Mouse (Mus musculus) heart, embryonic 12.5 days (tissue): ENCODE measurements around the gene Gpatch3. TPM values are rescaled to one million over a fixed set of nuclear protein-coding genes. Genes with fewer than 3 reads are reported as not detected.
A peak's percentile ranks its signal among the peaks of the same experiment; 100 is the strongest.

Source experiments
- ATAC-seq: fragments of 200-750 bp; cut with Nextera tagmentation; 2 replicates; pipeline ENCODE4 v1.8.0; 2017; ENCODE audit warnings: moderate TSS enrichment, moderate library complexity; ENCODE audit not compliant: insufficient number of reproducible peaks, low FRiP score
- H3K27ac ChIP-seq: fragments of 300-500 bp; sonication (generic); 2 replicates; pipeline ENCODE4 v1.5.1; 2016; ENCODE audit warnings: mild to moderate bottlenecking, moderate library complexity; ENCODE audit not compliant: poor library complexity, severe bottlenecking
- H3K27me3 ChIP-seq: fragments of 300-500 bp; sonication (generic); replicated peaks from 2 replicates; pipeline ENCODE4 v1.6.1; 2016; ENCODE audit warnings: mild to moderate bottlenecking, moderate library complexity
- H3K36me3 ChIP-seq: fragments of 300-500 bp; sonication (generic); 2 replicates; pipeline ENCODE4 v1.6.1; 2016; ENCODE audit warnings: mild to moderate bottlenecking, moderate library complexity
- H3K4me1 ChIP-seq: fragments of 300-500 bp; sonication (generic); replicated peaks from 2 replicates; pipeline ENCODE4 v1.6.1; 2016; ENCODE audit warnings: mild to moderate bottlenecking
- H3K4me2 ChIP-seq: fragments of 300-500 bp; sonication (generic); 2 replicates; pipeline ENCODE4 v1.6.1; 2016; ENCODE audit warnings: mild to moderate bottlenecking, moderate library complexity
- H3K4me3 ChIP-seq: fragments of 300-500 bp; sonication (generic); 2 replicates; pipeline ENCODE4 v1.5.1; 2016; ENCODE audit warnings: mild to moderate bottlenecking
- H3K9ac ChIP-seq: fragments of 300-500 bp; sonication (generic); 2 replicates; pipeline ENCODE4 v1.6.1; 2016; ENCODE audit warnings: mild to moderate bottlenecking, moderate library complexity
- H3K9me3 ChIP-seq: fragments of 300-500 bp; sonication (generic); replicated peaks from 2 replicates; pipeline ENCODE4 v1.6.1; 2016; ENCODE audit warnings: mild to moderate bottlenecking, moderate library complexity
- WGBS: fragments of 180-500 bp; shearing (Covaris S2); methylation state at CpG from one replicate; pipeline ENCODE4 v1.1.7; 2016; 5-methylcytosine and 5-hydroxymethylcytosine counted together
- polyA plus RNA-seq: library from polyadenylated mRNA; unstranded; fragments of >200 nt; fragmentation: Nextera tagmentation; extraction: Ambion mirVana; gene quantifications from 2 replicates; pipeline ENCODE4 v1.2.1, GENCODE M21; 2016

Gpatch3 gene
- polyA plus RNA-seq = 6.0 and 6.9 TPM in 2 replicates

DNA sequence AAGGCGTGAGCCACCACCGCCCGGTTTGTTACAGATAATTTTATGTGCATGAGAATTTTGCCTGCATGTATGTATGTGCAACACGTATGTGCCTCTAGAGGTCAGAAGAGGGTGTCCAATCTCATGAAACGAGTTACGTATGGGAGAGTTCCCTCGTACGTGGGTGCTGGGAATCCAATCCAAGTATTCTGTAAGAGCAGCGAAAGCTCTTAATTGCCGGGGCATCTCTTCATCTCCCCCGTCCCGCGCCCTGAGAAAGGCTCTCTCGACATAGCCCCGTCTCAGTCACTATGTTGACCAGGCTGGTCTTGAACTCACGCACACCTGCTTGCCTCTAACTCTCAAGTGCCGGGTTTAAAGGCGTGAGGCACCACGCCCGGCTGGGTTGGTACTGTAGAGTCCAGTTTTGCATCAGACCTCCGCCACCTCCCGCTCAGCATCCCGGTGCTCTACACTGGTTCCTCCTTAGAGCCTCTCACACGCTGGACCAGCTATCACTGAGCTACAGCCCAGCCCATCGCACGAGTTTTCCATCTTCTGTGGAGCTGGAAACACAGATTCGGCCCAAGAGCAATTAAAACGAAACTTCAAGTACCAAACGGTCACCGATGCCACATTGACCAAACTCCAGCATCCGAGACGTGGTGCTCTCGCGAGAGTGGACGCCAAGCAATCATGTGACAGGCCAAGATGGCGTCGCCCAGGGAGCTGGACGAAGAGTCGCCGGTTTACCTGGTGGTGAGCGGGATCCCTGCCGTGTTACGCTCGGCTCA lies at the start of gene Gpatch3:
Gene Gpatch3, plus strand, starts transcription at position 676 of the 773 bp plus-strand sequence.
- H3K4me3 ChIP-seq = peak within 1 kb of the TSS; percentile 69
- peaks cover 16% of the 10 kb centered on the region for H3K36me3 ChIP-seq
- H3K27me3 ChIP-seq = no peaks in the 10 kb centered on the region
- H3K4me1 ChIP-seq = peaks cover 9% of the 10 kb centered on the region; the same call in 1 of the 2 replicates
- H3K27ac ChIP-seq = peak within 1 kb of the TSS; percentile 49
- no peaks in the 10 kb centered on the region for H3K9me3 ChIP-seq
- H3K9ac ChIP-seq = peak within 1 kb of the TSS; percentile 81
- peak within 1 kb of the TSS; percentile 92 for H3K4me2 ChIP-seq
- 6% methylated on average over 44 of the region's 44 CpGs for WGBS
- peak; percentile 91 for ATAC-seq

- Histone ChIP-seq H3K27me3 (no peaks in the 10 kb centered on the region), H3K27ac (no peak overlapping the region), H3K4me3 (no peak overlapping the region), H3K9ac (0 out of 2 replicates have a peak overlapping the region, but pooled peaks have one; percentile 5), H3K4me1 (0 out of 2 replicates have a peak, but pooled peaks cover 5% of the 10 kb centered on the region), H3K9me3 (no peaks in the 10 kb centered on the region; the same call in 1 of the 2 replicates), H3K36me3 (peaks cover 49% of the 10 kb centered on the region), H3K4me2 (no peak overlapping the region)
- no peak for ATAC-seq
- WGBS = 64% methylated on average over 16 of the region's 16 CpGs
Measured at GRCm38 (mm10) chr4:133527788-133528187, 46.8 kb upstream of the Gpatch3 start.

- no peak for ATAC-seq
- Histone ChIP-seq H3K27me3 (no peaks in the 10 kb centered on the region), H3K9me3 (no peaks in the 10 kb centered on the region), H3K4me1 (0 out of 2 replicates have a peak, but pooled peaks cover 4% of the 10 kb centered on the region), H3K27ac (no peak overlapping the region), H3K36me3 (peaks cover 98% of the 10 kb centered on the region), H3K9ac (no peak overlapping the region), H3K4me3 (no peak overlapping the region), H3K4me2 (no peak overlapping the region)
- 83% methylated on average over 3 of the region's 3 CpGs for WGBS
Measured at GRCm38 (mm10) chr4:133532777-133533176, 41.8 kb upstream of the Gpatch3 start.

- Histone ChIP-seq H3K9me3 (no peaks in the 10 kb centered on the region), H3K4me2 (no peak overlapping the region), H3K27me3 (no peaks in the 10 kb centered on the region), H3K27ac (no peak overlapping the region), H3K9ac (no peak overlapping the region), H3K36me3 (peaks cover 99% of the 10 kb centered on the region), H3K4me1 (no peaks in the 10 kb centered on the region), H3K4me3 (no peak overlapping the region)
- WGBS = 80% methylated on average over 3 of the region's 3 CpGs
- ATAC-seq = no peak
Measured at GRCm38 (mm10) chr4:133536081-133536480, 38.5 kb upstream of the Gpatch3 start.

DNA sequence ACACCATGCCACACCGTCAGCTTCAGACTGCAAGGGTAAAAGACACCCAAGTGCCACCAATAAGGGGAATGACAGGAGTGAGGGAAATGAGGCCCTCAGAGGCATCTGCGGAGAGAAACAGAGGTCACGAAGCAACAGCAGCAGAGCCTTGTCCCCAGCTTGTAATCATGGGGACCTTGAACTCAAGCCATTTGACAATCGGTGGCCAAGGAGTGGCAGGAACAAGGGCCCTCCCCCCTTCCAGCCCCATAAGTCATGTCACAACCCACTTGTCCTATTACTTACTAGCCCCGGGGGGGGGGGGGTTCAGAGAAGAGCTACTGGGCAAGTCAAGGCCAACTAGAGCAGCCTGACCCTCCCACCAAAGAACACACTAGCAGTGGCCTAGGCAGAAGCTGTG lies 37.9 kb upstream of the Gpatch3 start:
- peaks cover 99% of the 10 kb centered on the region for H3K36me3 ChIP-seq
- no peaks in the 10 kb centered on the region for H3K27me3 ChIP-seq
- H3K9me3 ChIP-seq = no peaks in the 10 kb centered on the region
- no peak overlapping the region for H3K4me3 ChIP-seq
- no peak for ATAC-seq
- H3K4me2 ChIP-seq = no peak overlapping the region
- WGBS = 88% methylated on average over 5 of the region's 5 CpGs
- H3K9ac ChIP-seq = no peak overlapping the region
- no peak overlapping the region for H3K27ac ChIP-seq
- H3K4me1 ChIP-seq = no peaks in the 10 kb centered on the region

DNA sequence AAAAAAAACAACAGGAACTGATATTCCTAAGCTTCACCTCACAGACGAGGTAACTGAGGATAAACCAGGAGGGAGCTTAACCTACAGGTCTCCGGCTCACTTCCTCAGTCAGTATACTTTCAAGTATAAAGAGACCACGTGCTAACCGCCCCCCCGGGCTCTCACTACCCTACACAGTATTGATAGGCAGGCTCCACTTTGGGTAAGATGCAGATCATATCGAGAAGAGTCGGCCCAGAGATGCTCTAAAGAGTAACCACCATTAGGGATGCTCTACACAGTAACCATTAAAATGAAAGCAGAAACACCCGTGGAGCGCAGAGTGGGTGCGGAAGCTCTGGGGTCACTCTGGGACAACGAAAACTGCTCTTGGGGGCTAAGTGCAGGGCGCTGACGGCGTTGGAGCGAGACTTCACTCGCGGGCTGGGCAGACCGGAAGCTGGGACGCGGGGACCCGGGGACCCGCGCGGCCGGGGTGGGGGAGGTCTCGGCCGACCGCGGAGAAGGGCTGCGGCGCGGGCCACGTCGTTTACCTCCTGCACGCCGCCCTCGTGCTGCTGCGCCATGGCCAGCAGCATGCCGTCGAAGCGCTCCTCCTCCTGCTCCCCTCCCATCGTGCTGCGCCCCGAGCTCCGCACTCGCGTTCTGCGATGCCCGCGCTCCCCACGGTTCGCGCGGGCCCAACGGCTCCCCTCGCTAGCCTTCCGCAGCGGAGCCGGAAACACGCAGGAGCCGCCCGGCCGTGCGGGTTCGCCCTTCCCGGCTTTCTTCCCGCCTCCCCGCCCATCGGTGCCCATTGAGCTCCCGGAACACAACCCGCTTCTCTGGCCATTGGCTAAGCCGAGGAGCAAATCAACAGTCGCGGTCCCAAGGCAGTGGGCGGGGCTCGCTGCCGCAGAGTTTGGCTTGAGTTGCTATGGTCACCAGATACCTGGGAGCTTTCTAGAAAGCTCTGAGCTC lies 29.0 kb upstream of the Gpatch3 start, which contains the start of gene Nudc:
Gene Nudc, minus strand, starts transcription at position 725 of the 960 bp plus-strand sequence.
- Histone ChIP-seq H3K4me3 (peak within 1 kb of the TSS; percentile 93), H3K27ac (peak within 1 kb of the TSS; percentile 50; the same call in 1 of the 2 replicates), H3K9me3 (peaks cover 4% of the 10 kb centered on the region; the same call in 1 of the 2 replicates), H3K4me2 (peak within 1 kb of the TSS; percentile 91), H3K27me3 (no peaks in the 10 kb centered on the region), H3K36me3 (peaks cover 29% of the 10 kb centered on the region), H3K9ac (peak within 1 kb of the TSS; percentile 93), H3K4me1 (peaks cover 18% of the 10 kb centered on the region)
- under 1% methylated on average over 76 of the region's 77 CpGs for WGBS
- ATAC-seq = peak; percentile 96

- Histone ChIP-seq H3K4me3 (no peak overlapping the region), H3K4me2 (no peak overlapping the region), H3K9me3 (peaks cover 4% of the 10 kb centered on the region; the same call in 1 of the 2 replicates), H3K27me3 (peaks cover 6% of the 10 kb centered on the region; the same call in 1 of the 2 replicates), H3K4me1 (peaks cover 22% of the 10 kb centered on the region), H3K9ac (no peak overlapping the region), H3K36me3 (peaks cover 9% of the 10 kb centered on the region), H3K27ac (no peak overlapping the region)
- no peak for ATAC-seq
- 90% methylated on average over 1 of the region's 1 CpGs for WGBS
Measured at GRCm38 (mm10) chr4:133552029-133552428, 22.5 kb upstream of the Gpatch3 start.

GRCm38 (mm10) chr4:133552768-133553447 lies 21.6 kb upstream of the Gpatch3 start, which contains the start of gene Nr0b2:
Gene Nr0b2 (plus strand): TSS chr4:133553376.
- Histone ChIP-seq H3K27ac (peak within 1 kb of the TSS; percentile 83), H3K27me3 (peaks cover 6% of the 10 kb centered on the region; the same call in 1 of the 2 replicates), H3K9me3 (peaks cover 4% of the 10 kb centered on the region; the same call in 1 of the 2 replicates), H3K9ac (peak within 1 kb of the TSS; percentile 52), H3K4me2 (peak within 1 kb of the TSS; percentile 76), H3K4me1 (peaks cover 22% of the 10 kb centered on the region), H3K36me3 (peaks cover 9% of the 10 kb centered on the region), H3K4me3 (peak within 1 kb of the TSS; percentile 43)
- peak; percentile 51; the same call in 1 of the 2 replicates for ATAC-seq
- WGBS = 46% methylated on average over 10 of the region's 10 CpGs

DNA sequence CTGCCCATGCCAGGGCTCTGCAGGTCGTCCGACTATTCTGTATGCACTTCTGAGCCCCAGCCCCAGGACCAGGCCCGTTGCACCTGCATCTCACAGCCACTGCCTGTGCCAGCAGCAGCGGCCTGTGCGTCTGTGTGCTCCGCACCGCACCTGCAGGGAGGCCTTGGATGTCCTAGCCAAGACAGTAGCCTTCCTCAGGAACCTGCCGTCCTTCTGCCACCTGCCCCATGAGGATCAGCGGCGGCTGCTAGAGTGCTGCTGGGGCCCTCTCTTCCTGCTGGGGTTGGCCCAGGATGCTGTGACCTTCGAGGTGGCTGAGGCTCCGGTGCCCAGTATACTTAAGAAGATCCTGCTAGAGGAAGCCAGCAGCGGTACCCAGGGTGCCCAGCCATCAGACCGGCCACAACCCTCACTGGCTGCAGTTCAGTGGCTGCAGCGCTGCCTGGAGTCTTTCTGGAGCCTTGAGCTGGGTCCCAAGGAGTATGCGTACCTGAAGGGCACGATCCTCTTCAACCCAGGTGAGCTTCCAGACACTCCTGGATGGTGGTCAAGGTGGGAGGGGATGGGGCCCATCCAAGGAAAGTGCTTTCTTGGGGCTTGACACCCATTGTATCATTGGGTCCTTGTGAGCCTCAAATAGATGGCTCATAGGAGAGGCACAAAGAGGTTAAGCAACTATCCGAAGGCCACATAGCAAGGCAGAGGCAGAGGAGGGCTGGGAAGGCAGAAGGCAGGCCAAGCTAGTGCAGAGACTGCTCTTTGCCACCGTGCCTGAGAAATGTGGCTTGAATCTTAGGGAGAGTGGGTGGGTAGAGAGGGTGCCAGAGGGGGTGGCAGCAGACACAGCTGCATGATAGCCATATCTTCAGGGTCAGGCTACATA lies 20.9 kb upstream of the Gpatch3 start:
- peak overlapping the region; percentile 76 for H3K4me2 ChIP-seq
- H3K4me3 ChIP-seq = peak overlapping the region; percentile 43
- H3K4me1 ChIP-seq = peaks cover 22% of the 10 kb centered on the region
- H3K27ac ChIP-seq = peak overlapping the region; percentile 83
- H3K9ac ChIP-seq = peak overlapping the region; percentile 52
- ATAC-seq = no peak; the same call in none of the 2 replicates
- H3K27me3 ChIP-seq = peaks cover 6% of the 10 kb centered on the region; the same call in 1 of the 2 replicates
- 58% methylated on average over 19 of the region's 19 CpGs for WGBS
- peaks cover 9% of the 10 kb centered on the region for H3K36me3 ChIP-seq
- no peaks in the 10 kb centered on the region for H3K9me3 ChIP-seq
